In genomic region chr2:101828057-101828643, GRCm38 (mm10) we compare ENCODE assay signal across 9 mouse cellular contexts. TPM values are rescaled to one million over a fixed set of nuclear protein-coding genes. Genes with fewer than 3 reads are reported as not detected.
DNase-seq lines count a peak whose midpoint lies in the region; ATAC-seq and TF ChIP-seq lines count a peak whose summit lies in the region.
"Had no signal": no experiment of that assay in that cellular context is flagged by ENCODE, and none has a peak within 500 bp of the region (broad histone marks: within the 10 kb centered on the region; RNA-seq: fewer than 3 reads in every experiment).

No protein-coding gene starts in this region.

- 79% methylated on average over 5 of the region's 5 CpGs for WGBS in forebrain, embryonic 10.5 days
- WGBS in forebrain, embryonic 13.5 days: 81% methylated on average over 5 of the region's 5 CpGs
- WGBS in lung, adult 2 months: 15% methylated on average over 5 of the region's 5 CpGs

- H3K27ac ChIP-seq in forebrain, embryonic 10.5 days: peak overlapping the region; percentile 13; the same call in 1 of the 2 replicates
- no peak overlapping the region for H3K27ac ChIP-seq in forebrain, embryonic 13.5 days

- peaks cover 25% of the 10 kb centered on the region for H3K4me1 ChIP-seq in forebrain, embryonic 10.5 days
- H3K4me1 ChIP-seq in forebrain, embryonic 13.5 days: peaks cover 15% of the 10 kb centered on the region
- peaks cover 11% of the 10 kb centered on the region for H3K4me1 ChIP-seq in lung, adult 2 months (ENCODE audit: control insufficient read depth, insufficient read depth, low read length)

- no peak overlapping the region for H3K4me3 ChIP-seq in forebrain, embryonic 10.5 days
- H3K4me3 ChIP-seq in forebrain, embryonic 13.5 days: no peak overlapping the region
- no peak overlapping the region for H3K4me3 ChIP-seq in lung, adult 2 months (replicated peaks; ENCODE audit: extremely low read depth, low read depth, low read length)
- H3K4me3 ChIP-seq: erythroblast, embryonic 14.5 days had no signal

- H3K9me3 ChIP-seq in forebrain, embryonic 10.5 days: no peaks in the 10 kb centered on the region
- no peaks in the 10 kb centered on the region for H3K9me3 ChIP-seq in forebrain, embryonic 13.5 days (replicated peaks)

- H3K9ac ChIP-seq in forebrain, embryonic 13.5 days: no peak overlapping the region

- H3K4me2 ChIP-seq in forebrain, embryonic 13.5 days: no peak overlapping the region

- H3K36me3 ChIP-seq in forebrain, embryonic 10.5 days (replicated peaks): no peaks in the 10 kb centered on the region
- no peaks in the 10 kb centered on the region for H3K36me3 ChIP-seq in forebrain, embryonic 13.5 days (ENCODE audit: poor library complexity, severe bottlenecking)

- no peak for TF ChIP-seq POLR2A in lung, adult 2 months (IDR thresholded peaks at IDR 0.05; ENCODE audit: borderline replicate concordance, extremely low read depth, low read depth, low read length)

- ATAC-seq in forebrain, embryonic 13.5 days: no peak

- TF ChIP-seq CTCF in lung, adult 2 months (IDR thresholded peaks at IDR 0.05; ENCODE audit: insufficient read depth, low read length): 0 out of 2 replicates have a peak, but pooled peaks have one; percentile 2

- H3K27me3 ChIP-seq in forebrain, embryonic 10.5 days (ENCODE audit: poor library complexity, severe bottlenecking): no peaks in the 10 kb centered on the region
- H3K27me3 ChIP-seq in forebrain, embryonic 13.5 days: no peaks in the 10 kb centered on the region

- DNase-seq in forebrain, embryonic 10.5 days (ENCODE audit: extremely low spot score, low spot score): no peak
- no peak for DNase-seq in lung, adult 2 months
- DNase-seq in lung, adult 18-20 months: no peak
- DNase-seq in forelimb bud, embryonic 11.5 days (ENCODE audit: low read depth, low spot score): peak; percentile 24
- DNase-seq in retina, postnatal 1 day: peak; percentile 58
- DNase-seq in frontal cortex, postnatal 10 days (ENCODE audit: low spot score in 2 of 2): no peak
- DNase-seq in cerebellum, adult 11 months: no peak

RNA-seq across cellular contexts. Expression of gene Prr5l, which starts 54.7 kb away (rescaled TPM):
- 24.4 and 25.4 TPM in 2 replicates for polyA plus RNA-seq in forebrain, embryonic 10.5 days (2016; fragmentation: Nextera tagmentation; extraction: Ambion mirVana)
- 8.7 and 11.6 TPM in 2 replicates for polyA plus RNA-seq in forebrain, embryonic 13.5 days (2015; fragmentation: Nextera tagmentation; extraction: Ambion mirVana)
- 28.5 and 32.3 TPM in 2 replicates for polyA plus RNA-seq in lung, adult 2 months (2012; rRNA removed)

RNA-seq across cellular contexts. Expression of gene Commd9, which starts 57.9 kb away (rescaled TPM):
- polyA plus RNA-seq in forebrain, embryonic 10.5 days (2016; fragmentation: Nextera tagmentation; extraction: Ambion mirVana): 59.2 and 62.2 TPM in 2 replicates
- 86.8 and 91.1 TPM in 2 replicates for polyA plus RNA-seq in forebrain, embryonic 13.5 days (2015; fragmentation: Nextera tagmentation; extraction: Ambion mirVana)
- polyA plus RNA-seq in lung, adult 2 months (2012; rRNA removed): 35.4 and 35.6 TPM in 2 replicates

Comparison
In these comparisons a context has a peak if more than half of its experiments do, and no peak if none do; other contexts are left out.
1. DNase-seq: peak in forelimb bud, embryonic 11.5 days (single experiment) and retina, postnatal 1 day (single experiment); none in forebrain, embryonic 10.5 days (single experiment), lung, adult 2 months (single experiment), lung, adult 18-20 months (0 of 2), frontal cortex, postnatal 10 days (0 of 2) and cerebellum, adult 11 months (single experiment).